Mouse (Mus musculus): ENCODE measurements around the gene Pde7b.

GRCm38 (mm10) chr10:20473505-20473904, 251.4 kb downstream of the Pde7b start:
- no peak for TF ChIP-seq POLR2A (IDR thresholded peaks at IDR 0.05; ENCODE audit: control insufficient read depth, extremely low read depth, insufficient read depth, low read length, poor library complexity)
- TF ChIP-seq CTCF (IDR thresholded peaks at IDR 0.05; ENCODE audit: borderline replicate concordance, control insufficient read depth, extremely low read depth, insufficient read depth, low read length, poor library complexity) = no peak

Measured in thymus, adult 2 months (tissue).